Mouse (Mus musculus) liver, adult 2 months (tissue): ENCODE data around the gene Znrf1.

Experiments
- CTCF ChIP-seq: fragments of 200-500 bp; IDR thresholded peaks from 2 replicates; pipeline ENCODE4 v1.5.1; 2011; ENCODE audit warnings: low read depth, low read length, control low read depth
- POLR2A ChIP-seq: fragments of 200-500 bp; IDR thresholded peaks from 2 replicates; pipeline ENCODE4 v1.6.1; 2011; ENCODE audit warnings: low read length, control low read depth; ENCODE audit not compliant: insufficient read depth; ENCODE audit errors: extremely low read depth

- no peak for TF ChIP-seq CTCF
- TF ChIP-seq POLR2A: no peak
These were observed 88.4 kb downstream of the Znrf1 start for GRCm38 (mm10) chr8:111624081-111624852.
